Mouse (Mus musculus) cerebellum, adult 9-10 months (tissue): Measurements from ENCODE around the gene Srcin1.

ENCODE experiments used
- DNase-seq: peaks from one replicate; pipeline ENCODE4 v3.0.0; 2022

Gene Srcin1

DNA sequence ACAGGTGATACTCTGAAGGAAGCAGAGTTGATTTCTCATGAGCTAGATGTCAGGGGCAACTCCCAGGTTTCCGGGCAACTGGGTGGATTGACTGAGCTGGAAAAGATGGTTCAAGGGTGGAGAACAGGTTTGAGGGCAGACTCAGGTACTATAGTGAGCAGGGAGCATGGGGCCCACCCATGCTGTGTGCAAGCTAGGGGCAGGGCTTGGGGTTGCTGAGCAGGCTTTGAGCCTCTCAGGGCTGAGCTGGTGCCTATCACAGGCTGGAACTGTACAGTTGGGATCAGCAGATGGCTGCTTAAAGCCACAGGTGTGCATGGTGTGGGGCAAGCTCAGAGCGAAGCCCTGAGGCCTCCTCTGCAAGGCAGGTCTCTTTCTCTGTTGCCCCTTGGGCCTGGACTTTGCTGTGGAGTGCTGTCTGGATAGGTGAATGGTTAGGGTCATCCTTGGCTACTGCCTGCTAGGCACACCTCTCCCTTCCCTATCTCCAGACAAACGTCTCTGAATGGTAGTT is 114.6 kb downstream of the Srcin1 start:
- no peak for DNase-seq
